Mouse (Mus musculus) kidney, adult 2 months (tissue): Measurements from ENCODE around the gene Golga1.

ENCODE experiments used
- CTCF ChIP-seq: fragments of 200-500 bp; conservative IDR thresholded peaks from 2 replicates; pipeline ENCODE4 v1.5.1; 2011; ENCODE audit warnings: low read depth, mild to moderate bottlenecking, control low read depth, low read length, moderate library complexity, mixed read lengths; ENCODE audit not compliant: insufficient read depth, insufficient read length
- POLR2A ChIP-seq: fragments of 200-500 bp; IDR thresholded peaks from one replicate; pipeline ENCODE4 v1.6.1; 2011; ENCODE audit warnings: low read depth, low read length, control low read depth

DNA sequence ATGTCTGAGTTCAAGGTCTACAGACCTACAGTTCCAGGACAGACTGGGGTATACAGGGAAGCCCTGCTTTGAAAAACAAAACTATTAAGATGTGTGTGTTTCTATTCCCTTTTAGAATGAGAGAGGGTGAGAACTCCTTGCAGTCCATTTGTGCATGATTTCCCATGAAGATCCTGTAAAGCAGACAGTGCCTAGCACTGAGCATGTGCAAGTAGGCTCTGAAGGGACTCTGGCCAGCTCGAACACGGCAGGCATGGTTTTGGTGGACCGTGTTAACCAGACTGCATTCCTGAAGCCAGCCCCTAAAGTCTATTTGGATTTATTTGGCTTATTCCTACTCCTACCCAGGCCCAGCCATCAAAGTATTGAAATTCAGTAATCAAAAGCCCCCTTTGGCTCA, 53.4 kb downstream of the Golga1 start:
- TF ChIP-seq CTCF: no peak
- no peak for TF ChIP-seq POLR2A
